Mouse (Mus musculus) midbrain, embryonic 14.5 days (tissue): ENCODE results near the gene Prlhr. TPM values are rescaled to one million over a fixed set of nuclear protein-coding genes. Genes with fewer than 3 reads are reported as not detected.

Source experiments
- ATAC-seq: fragments of 200-750 bp; cut with Nextera tagmentation; 2 replicates; pipeline ENCODE4 v1.8.0; 2017; ENCODE audit warnings: moderate number of reproducible peaks, moderate library complexity; ENCODE audit not compliant: low FRiP score, low TSS enrichment
- DNase-seq: peaks from one replicate; pipeline ENCODE4 v3.0.0-alpha.2; 2015
- H3K27ac ChIP-seq: fragments of 300-500 bp; sonication (generic); replicated peaks from 2 replicates; pipeline ENCODE4 v1.5.1; 2014; ENCODE audit warnings: mild to moderate bottlenecking, low read depth, low read length, moderate library complexity
- H3K27me3 ChIP-seq: fragments of 300-500 bp; sonication (generic); 2 replicates; pipeline ENCODE4 v1.6.1; 2014; ENCODE audit warnings: low read length, control low read depth, mixed read lengths; ENCODE audit not compliant: control insufficient read depth, insufficient read depth
- H3K36me3 ChIP-seq: fragments of 300-500 bp; sonication (generic); 2 replicates; pipeline ENCODE4 v1.6.1; 2014; ENCODE audit warnings: low read length, control low read depth; ENCODE audit not compliant: control insufficient read depth, insufficient read depth
- H3K4me1 ChIP-seq: fragments of 300-500 bp; sonication (generic); 2 replicates; pipeline ENCODE4 v1.6.1; 2014; ENCODE audit warnings: mild to moderate bottlenecking, antibody characterized with exemption, low read length, control low read depth; ENCODE audit not compliant: control insufficient read depth, insufficient read depth
- H3K4me2 ChIP-seq: fragments of 300-500 bp; sonication (generic); 2 replicates; pipeline ENCODE4 v1.6.1; 2014; ENCODE audit warnings: mild to moderate bottlenecking, low read length, moderate library complexity
- H3K4me3 ChIP-seq: fragments of 300-500 bp; sonication (generic); replicated peaks from 2 replicates; pipeline ENCODE4 v1.5.1; 2014; ENCODE audit warnings: low read depth, low read length
- H3K9ac ChIP-seq: fragments of 300-500 bp; sonication (generic); replicated peaks from 2 replicates; pipeline ENCODE4 v1.6.1; 2014; ENCODE audit warnings: mild to moderate bottlenecking, low read length, moderate library complexity
- H3K9me3 ChIP-seq: fragments of 300-500 bp; sonication (generic); 2 replicates; pipeline ENCODE4 v1.6.1; 2016; ENCODE audit warnings: low read length, control low read depth, mixed read lengths; ENCODE audit not compliant: control insufficient read depth
- WGBS: fragments of 180-500 bp; shearing (Covaris S2); extraction: QIAGEN DNeasy Blood & Tissue Kit; methylation state at CpG from one replicate; pipeline ENCODE4 v1.1.7; 2014; 5-methylcytosine and 5-hydroxymethylcytosine counted together
- polyA plus RNA-seq: library from polyadenylated mRNA; unstranded; fragments of >200 nt; fragmentation: Nextera tagmentation; extraction: Ambion mirVana; gene quantifications from 2 replicates; pipeline ENCODE4 v1.2.1, GENCODE M21; 2014

Gene Prlhr
- polyA plus RNA-seq, 1 experiment from 2014 or later: 0.36 TPM

GRCm38 (mm10) chr19:60477788-60478187 lies 9.7 kb upstream of the Prlhr start:
- H3K9ac ChIP-seq: no peak overlapping the region
- H3K27me3 ChIP-seq: no peaks in the 10 kb centered on the region
- H3K4me2 ChIP-seq: no peak overlapping the region
- ATAC-seq: no peak
- no peak for DNase-seq
- no peaks in the 10 kb centered on the region for H3K9me3 ChIP-seq
- WGBS: 63% methylated on average over 2 of the region's 2 CpGs
- no peak overlapping the region for H3K27ac ChIP-seq
- H3K36me3 ChIP-seq: no peaks in the 10 kb centered on the region
- no peak overlapping the region for H3K4me3 ChIP-seq
- H3K4me1 ChIP-seq: no peaks in the 10 kb centered on the region

GRCm38 (mm10) chr19:60468846-60469245 lies 742 bp upstream of the Prlhr start:
- peak overlapping the region; percentile 61 for H3K4me2 ChIP-seq
- H3K4me1 ChIP-seq: peaks cover 4% of the 10 kb centered on the region
- H3K27me3 ChIP-seq: peaks cover 36% of the 10 kb centered on the region
- H3K9ac ChIP-seq: peak overlapping the region; percentile 13; the same call in 1 of the 2 replicates
- ATAC-seq: no peak
- DNase-seq: peak; percentile 72
- H3K9me3 ChIP-seq: no peaks in the 10 kb centered on the region
- no peaks in the 10 kb centered on the region for H3K36me3 ChIP-seq
- under 1% methylated on average over 10 of the region's 10 CpGs for WGBS
- no peak overlapping the region for H3K27ac ChIP-seq
- H3K4me3 ChIP-seq: peak overlapping the region; percentile 35

GRCm38 (mm10) chr19:60467588-60468007 lies 506 bp downstream of the Prlhr start:
- Histone ChIP-seq H3K36me3 (no peaks in the 10 kb centered on the region), H3K4me2 (peak overlapping the region; percentile 61), H3K4me1 (peaks cover 9% of the 10 kb centered on the region), H3K9ac (peak overlapping the region; percentile 40; the same call in 1 of the 2 replicates), H3K9me3 (no peaks in the 10 kb centered on the region), H3K27ac (no peak overlapping the region), H3K27me3 (peaks cover 36% of the 10 kb centered on the region), H3K4me3 (peak overlapping the region; percentile 35)
- 0 out of 2 replicates have a peak, but pooled peaks have one; percentile 21 for ATAC-seq
- peak; percentile 50 for DNase-seq
- WGBS: 8% methylated on average over 31 of the region's 31 CpGs

- peak overlapping the region; percentile 40; the same call in 1 of the 2 replicates for H3K9ac ChIP-seq
- H3K4me3 ChIP-seq: peak overlapping the region; percentile 35
- peak overlapping the region; percentile 61 for H3K4me2 ChIP-seq
- DNase-seq (peak; percentile 90), ATAC-seq (peak; percentile 73; the same call in 1 of the 2 replicates)
- H3K27me3 ChIP-seq: peaks cover 36% of the 10 kb centered on the region
- H3K27ac ChIP-seq: no peak overlapping the region
- no peaks in the 10 kb centered on the region for H3K36me3 ChIP-seq
- H3K9me3 ChIP-seq: no peaks in the 10 kb centered on the region
- peaks cover 9% of the 10 kb centered on the region for H3K4me1 ChIP-seq
- 1% methylated on average over 41 of the region's 41 CpGs for WGBS
Observed at GRCm38 (mm10) chr19:60466953-60467570, 1.0 kb downstream of the Prlhr start.

- Histone ChIP-seq H3K4me1 (peaks cover 9% of the 10 kb centered on the region), H3K9me3 (no peaks in the 10 kb centered on the region), H3K27me3 (peaks cover 36% of the 10 kb centered on the region), H3K36me3 (no peaks in the 10 kb centered on the region), H3K27ac (no peak overlapping the region), H3K9ac (no peak overlapping the region), H3K4me2 (no peak overlapping the region), H3K4me3 (no peak overlapping the region)
- ATAC-seq: no peak
- DNase-seq: no peak
- WGBS: 58% methylated on average over 2 of the region's 2 CpGs
Observed at GRCm38 (mm10) chr19:60465726-60466125, 2.4 kb downstream of the Prlhr start.

GRCm38 (mm10) chr19:60463896-60464295 lies 4.2 kb downstream of the Prlhr start:
- no peak overlapping the region for H3K27ac ChIP-seq

GRCm38 (mm10) chr19:60463440-60463839 lies 4.7 kb downstream of the Prlhr start:
- DNase-seq: peak; percentile 8
- Histone ChIP-seq H3K9ac (no peak overlapping the region), H3K27me3 (peaks cover 24% of the 10 kb centered on the region), H3K27ac (no peak overlapping the region), H3K4me3 (no peak overlapping the region), H3K4me2 (no peak overlapping the region), H3K9me3 (no peaks in the 10 kb centered on the region), H3K36me3 (no peaks in the 10 kb centered on the region), H3K4me1 (peaks cover 5% of the 10 kb centered on the region)
- ATAC-seq: no peak
- WGBS: 68% methylated on average over 3 of the region's 3 CpGs

More at GRCm38 (mm10) chr19:60463896-60464295, 4.2 kb downstream of the Prlhr start:
- DNase-seq (peak; percentile 88), ATAC-seq (no peak)
- Histone ChIP-seq H3K4me1 (peaks cover 9% of the 10 kb centered on the region), H3K9ac (no peak overlapping the region), H3K4me2 (no peak overlapping the region), H3K9me3 (no peaks in the 10 kb centered on the region), H3K36me3 (no peaks in the 10 kb centered on the region), H3K27me3 (peaks cover 29% of the 10 kb centered on the region), H3K4me3 (no peak overlapping the region)
- WGBS: 10% methylated on average over 3 of the region's 3 CpGs

GRCm38 (mm10) chr19:60461476-60461875 lies 6.6 kb downstream of the Prlhr start:
- DNase-seq (no peak), ATAC-seq (no peak)
- peaks cover 7% of the 10 kb centered on the region for H3K27me3 ChIP-seq
- H3K4me1 ChIP-seq: peaks cover 5% of the 10 kb centered on the region; the same call in 1 of the 2 replicates
- H3K36me3 ChIP-seq: no peaks in the 10 kb centered on the region
- H3K9me3 ChIP-seq: no peaks in the 10 kb centered on the region
- no peak overlapping the region for H3K4me3 ChIP-seq
- no peak overlapping the region for H3K4me2 ChIP-seq
- no peak overlapping the region for H3K27ac ChIP-seq
- H3K9ac ChIP-seq: no peak overlapping the region
- 73% methylated on average over 2 of the region's 2 CpGs for WGBS

GRCm38 (mm10) chr19:60459680-60460079 lies 8.4 kb downstream of the Prlhr start:
- Histone ChIP-seq H3K9me3 (no peaks in the 10 kb centered on the region), H3K4me3 (no peak overlapping the region), H3K9ac (no peak overlapping the region), H3K4me2 (no peak overlapping the region), H3K27ac (no peak overlapping the region), H3K27me3 (no peaks in the 10 kb centered on the region), H3K36me3 (no peaks in the 10 kb centered on the region), H3K4me1 (peaks cover 5% of the 10 kb centered on the region; the same call in 1 of the 2 replicates)
- no peak for ATAC-seq
- peak; percentile 27 for DNase-seq
- 70% methylated on average over 3 of the region's 3 CpGs for WGBS
